Mouse (Mus musculus) heart, adult 18-20 months (tissue): ENCODE measurements at regions not wholly inside any gene's neighbourhood (a gene's known extent, or its start where the extent isn't known, plus 50 kb on each side); places are given as distances from the start of the nearest gene placed in this dataset.
A peak's percentile ranks its signal among the peaks of the same experiment; 100 is the strongest.
"Not testable (repeated sequence)": the region's sequence is repeated elsewhere in the genome, so short reads cannot be mapped to it uniquely, and the experiment has no call there.

Experiments used
- DNase-seq, 2 experiments: peaks; one replicate each; pipeline ENCODE4 v3.0.0; 2021 to 2022; ENCODE audit warnings: mixed read lengths in 1 of 2

DNA sequence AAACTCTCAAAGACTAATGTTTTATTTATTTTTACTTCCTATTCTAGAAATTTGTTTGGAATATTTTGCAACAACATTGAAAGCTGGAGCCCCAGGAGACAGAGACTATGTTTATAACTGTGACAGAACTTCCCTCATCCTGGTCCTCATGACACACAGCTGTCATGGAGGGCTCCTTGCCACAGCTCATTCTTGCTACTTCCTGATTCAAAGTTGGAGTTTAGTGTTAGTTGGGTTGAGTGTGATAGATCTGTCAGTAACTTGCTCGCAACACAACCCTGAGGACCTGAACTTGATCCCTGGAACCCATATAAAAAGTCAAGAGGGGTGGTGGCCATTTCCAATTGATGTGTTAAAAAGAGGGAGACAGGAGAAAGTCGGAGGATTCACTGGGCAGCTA is 328.3 kb upstream of the Nox3 start:
- DNase-seq: no peak

- no peak for DNase-seq
Observed at GRCm38 (mm10) chr17:4029202-4029601, 333.1 kb upstream of the Nox3 start.

DNA sequence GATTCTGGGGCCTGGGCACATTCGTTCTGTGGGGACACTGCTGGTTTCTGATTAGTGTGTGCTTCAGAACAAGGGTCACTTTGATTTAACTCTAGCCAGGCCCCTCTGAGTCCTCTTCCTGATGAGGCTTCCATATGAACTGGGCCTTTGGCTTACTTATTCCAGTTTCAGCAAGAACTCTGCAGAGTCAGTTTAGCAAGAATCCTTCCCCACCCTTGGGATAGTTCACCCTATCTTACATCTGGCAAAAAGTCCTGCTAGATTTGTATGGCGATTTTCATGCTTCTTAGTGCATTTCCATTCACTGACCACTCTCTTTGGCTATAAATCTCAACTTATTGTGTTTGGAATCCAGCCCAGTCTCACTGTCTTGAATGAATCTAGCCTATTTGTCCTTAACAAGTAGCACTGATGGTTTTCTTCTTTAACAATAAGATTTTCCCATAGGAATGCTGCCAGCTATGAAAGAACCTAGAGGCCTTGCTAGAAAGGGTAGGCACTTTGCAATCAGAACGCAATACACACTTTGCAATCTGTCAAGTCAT is 338.8 kb upstream of the Nox3 start:
- DNase-seq: no peak

- peak; percentile 36 to 42 for DNase-seq
Observed at GRCm38 (mm10) chr17:4040104-4040664, 344.1 kb upstream of the Nox3 start.

GRCm38 (mm10) chr17:4060186-4060585 is 364.1 kb upstream of the Nox3 start:
- not testable (repeated sequence) for DNase-seq

- no peak for DNase-seq
Observed at GRCm38 (mm10) chr17:4073381-4073780, 377.3 kb upstream of the Nox3 start.

DNA sequence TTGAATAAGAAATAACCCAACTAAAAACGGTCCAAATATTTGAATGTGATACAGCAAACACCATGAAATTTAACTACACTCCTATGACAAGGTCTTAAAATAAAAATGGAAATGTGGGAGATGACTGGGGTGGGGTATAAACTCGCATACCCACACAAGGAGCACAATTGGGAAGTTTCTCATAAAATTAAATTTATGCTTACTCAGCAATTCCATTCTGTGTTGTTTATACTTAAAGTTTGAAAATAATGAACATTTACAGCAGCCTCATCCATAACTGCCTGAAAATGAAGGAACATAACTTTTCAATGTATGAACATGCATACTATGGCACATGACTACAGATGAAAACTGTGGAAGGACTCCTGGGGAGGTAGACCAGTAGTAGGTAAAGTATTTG is 384.5 kb upstream of the Nox3 start:
- no peak for DNase-seq

DNA sequence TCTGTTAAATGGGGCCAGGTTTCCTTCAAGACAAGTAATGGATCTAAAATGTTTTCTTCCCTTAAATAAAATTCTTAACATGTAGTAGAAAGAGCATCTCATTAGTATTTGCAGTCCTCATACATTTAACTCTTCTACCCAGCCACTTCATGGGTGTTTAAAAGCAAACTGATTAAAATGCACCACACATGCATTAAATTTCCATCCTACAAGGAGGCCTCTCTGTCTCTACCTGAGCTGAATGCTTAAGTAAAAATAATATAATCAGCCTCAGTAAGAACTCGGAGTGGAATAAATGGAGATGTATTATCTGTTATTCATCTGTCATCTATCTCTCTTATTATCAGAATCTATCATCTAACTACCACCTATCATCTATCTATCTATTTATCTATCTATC is 398.6 kb upstream of the Nox3 start:
- no peak for DNase-seq

DNA sequence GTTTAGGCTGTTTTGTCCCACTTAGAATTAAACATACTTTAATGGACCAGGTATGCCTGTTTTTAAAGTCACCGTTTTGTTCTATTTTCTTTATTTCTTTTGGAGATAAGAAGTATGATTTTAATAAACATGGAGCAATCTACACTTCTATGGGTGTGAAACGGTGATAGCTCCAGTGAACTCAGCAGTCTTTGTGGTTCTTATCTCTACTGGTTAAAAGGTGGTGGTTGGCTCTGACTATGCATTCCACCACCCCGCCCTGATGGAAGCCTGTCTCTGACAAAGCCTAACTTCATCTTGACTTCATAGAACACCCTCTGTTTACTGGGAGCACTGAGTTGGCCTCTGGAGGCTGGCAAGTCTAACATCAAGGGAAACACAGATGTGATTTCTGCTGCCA is 407.3 kb upstream of the Nox3 start:
- no peak for DNase-seq

GRCm38 (mm10) chr17:4109263-4109662 is 413.2 kb upstream of the Nox3 start:
- DNase-seq: no peak

- DNase-seq: no peak
Observed at GRCm38 (mm10) chr17:4113021-4113420, 417.0 kb upstream of the Nox3 start.

GRCm38 (mm10) chr17:4116476-4116875 is 420.4 kb upstream of the Nox3 start:
- DNase-seq: no peak

GRCm38 (mm10) chr17:4133678-4134077 is 437.6 kb upstream of the Nox3 start:
- DNase-seq: peak; percentile 15 to 22

- no peak for DNase-seq
Observed at GRCm38 (mm10) chr17:4163502-4163901, 467.4 kb upstream of the Nox3 start.

GRCm38 (mm10) chr17:4173951-4174361 is 477.9 kb upstream of the Nox3 start:
- DNase-seq: peak; percentile 72 to 84

DNA sequence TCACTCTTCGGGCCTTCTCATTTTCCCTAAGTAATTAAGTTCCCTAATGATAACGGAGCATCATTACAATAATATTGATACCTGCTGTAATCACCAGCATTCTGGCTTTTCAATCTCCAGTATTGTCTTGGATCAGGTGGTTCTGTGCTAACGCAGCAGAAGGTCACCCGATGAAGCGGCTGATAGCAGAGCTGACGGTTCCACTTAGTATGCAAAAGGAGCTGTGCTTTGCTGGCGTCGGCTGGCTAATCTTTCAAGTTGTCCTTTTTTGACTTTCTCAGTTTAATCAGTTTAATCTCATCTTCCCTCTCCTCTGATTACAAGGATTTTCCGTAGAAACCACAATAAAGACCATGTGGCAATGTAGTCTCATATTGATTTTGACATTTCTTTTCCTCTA is 478.9 kb upstream of the Nox3 start:
- DNase-seq: no peak

DNA sequence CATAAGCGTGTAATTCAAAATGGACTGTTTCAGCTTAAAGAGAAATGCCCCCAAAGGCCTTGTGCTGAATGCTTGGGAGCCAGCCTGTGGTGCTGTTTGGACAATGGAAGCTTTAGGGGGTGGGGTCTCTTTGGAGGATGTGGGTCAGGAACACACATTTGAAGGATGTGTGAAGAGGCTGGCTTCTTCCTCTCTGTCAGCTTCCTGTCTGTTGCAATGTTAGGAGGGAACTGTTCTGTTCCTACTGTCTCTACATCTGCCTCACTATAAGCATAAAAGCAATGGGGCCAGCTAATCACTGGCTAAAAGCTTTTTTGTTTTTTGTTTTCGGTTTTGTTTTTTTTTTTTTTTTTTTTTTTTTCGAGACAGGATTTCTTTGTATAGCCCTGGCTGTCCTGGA is 480.5 kb upstream of the Nox3 start:
- no peak for DNase-seq

- no peak for DNase-seq
Observed at GRCm38 (mm10) chr17:4177485-4178150, 481.6 kb upstream of the Nox3 start.

DNA sequence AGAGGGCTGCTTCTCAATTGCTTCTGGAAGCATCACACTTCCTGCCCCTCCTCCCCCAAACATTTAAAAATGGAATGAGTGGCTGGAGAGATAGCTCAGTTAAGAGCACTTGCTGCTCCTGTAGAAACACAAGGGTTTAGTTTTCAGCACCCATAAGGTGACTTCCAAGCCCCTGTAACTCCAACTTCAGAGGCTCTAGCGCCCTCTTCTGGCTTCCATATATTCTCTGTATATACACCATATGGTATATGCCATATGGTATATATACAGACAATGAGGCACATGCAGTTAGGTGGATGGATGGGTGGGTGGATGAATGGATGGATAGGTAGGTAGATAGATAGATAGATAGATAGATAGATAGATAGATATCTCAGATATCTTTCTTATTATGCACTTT is 483.2 kb upstream of the Nox3 start:
- DNase-seq: no peak

DNA sequence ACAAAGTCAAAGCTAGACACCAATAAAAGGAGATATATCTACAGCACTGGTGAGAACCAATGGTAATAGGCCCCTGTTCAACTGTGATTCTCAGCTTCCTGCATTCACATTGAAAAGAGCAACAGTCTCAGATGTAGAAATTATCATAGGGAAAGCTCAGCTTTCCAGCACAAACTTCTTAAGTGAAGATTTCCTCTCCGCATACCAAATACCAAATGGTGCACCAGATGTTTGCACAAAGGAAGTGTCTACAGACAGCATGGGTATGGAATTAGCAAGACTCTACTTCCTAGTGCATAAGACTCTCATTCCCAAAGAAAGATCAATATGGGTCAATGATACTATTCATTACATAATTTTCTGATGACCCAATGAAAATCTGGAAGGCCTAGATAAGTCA is 486.0 kb upstream of the Nox3 start:
- no peak for DNase-seq

DNA sequence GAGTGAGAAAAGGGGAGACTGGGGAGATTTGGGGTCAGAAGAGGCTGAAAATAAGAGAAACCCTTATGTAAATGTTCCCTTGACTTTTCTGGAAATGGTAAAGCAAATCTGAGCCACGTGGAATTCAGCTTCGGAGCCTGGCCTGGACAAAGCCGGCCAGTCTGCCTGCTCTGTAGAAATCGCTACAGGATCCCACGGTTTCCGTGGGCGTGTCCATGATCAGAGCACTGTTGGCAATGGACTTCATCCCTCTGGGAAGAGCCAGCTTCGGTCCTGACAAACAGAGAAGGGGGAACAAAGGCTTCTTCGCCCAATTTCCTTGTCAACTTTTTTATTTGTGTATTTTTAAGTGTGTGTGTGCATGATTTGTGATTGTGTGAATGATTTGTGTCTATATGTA is 490.7 kb upstream of the Nox3 start:
- peak; percentile 29 to 34 for DNase-seq

DNA sequence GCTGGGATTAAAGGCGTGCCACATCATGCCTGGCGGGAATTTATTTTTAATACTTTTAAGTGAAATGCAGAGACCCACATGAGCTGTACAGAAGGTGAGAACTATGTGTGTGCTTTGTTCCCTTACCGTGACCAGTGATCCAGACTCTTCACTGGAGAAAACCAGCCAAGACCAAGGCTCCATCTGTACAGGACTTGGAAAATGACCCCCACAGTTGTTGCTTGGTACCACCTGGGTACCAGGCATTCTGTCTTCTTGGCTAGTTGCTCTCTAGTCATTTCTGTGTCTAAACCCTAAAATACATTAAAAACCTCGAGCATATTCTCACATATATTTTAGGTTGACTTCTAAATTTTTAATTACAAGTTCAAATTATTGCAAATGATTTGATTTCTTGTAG is 491.5 kb upstream of the Nox3 start:
- no peak for DNase-seq

- DNase-seq: no peak
Observed at GRCm38 (mm10) chr17:4196793-4197448, 500.9 kb upstream of the Nox3 start.

- no peak for DNase-seq
Observed at GRCm38 (mm10) chr17:4198001-4198400, 501.9 kb upstream of the Nox3 start.
